Mouse (Mus musculus): Measurements from ENCODE around the gene Olfr1261.

Olfr1261 gene

GRCm38 (mm10) chr2:89990921-89991320, at the start of gene Olfr1261:
Gene Olfr1261, plus strand, starts transcription at chr2:89991221.
- in situ Hi-C loops (cut with MseI, MboI), result no loop called here

- in situ Hi-C loops (cut with MseI, MboI), result no loop called here
These were observed 42.5 kb upstream of the Olfr1261 start, which contains the start of gene Olfr1259 for GRCm38 (mm10) chr2:89948564-89948963. Gene Olfr1259, minus strand, starts transcription at chr2:89948664.

GRCm38 (mm10) chr2:89974184-89974583, 16.8 kb upstream of the Olfr1261 start, which contains the start of gene Olfr1260:
Gene Olfr1260, plus strand, starts transcription at chr2:89974340.
- in situ Hi-C loops (cut with MseI, MboI), result no loop called here

- in situ Hi-C loops (cut with MseI, MboI), result no loop called here
These were observed 13.3 kb upstream of the Olfr1261 start for GRCm38 (mm10) chr2:89977709-89978108.

GRCm38 (mm10) chr2:89999845-90000244, 8.8 kb downstream of the Olfr1261 start, which contains the start of gene Olfr1262:
Gene Olfr1262, plus strand, starts transcription at chr2:90000145.
- in situ Hi-C loops (cut with MseI, MboI), result no loop called here

- in situ Hi-C loops (cut with MseI, MboI), result no loop called here
These were observed 20.8 kb downstream of the Olfr1261 start, which contains the start of gene Olfr1263 for GRCm38 (mm10) chr2:90011831-90012230. Gene Olfr1263, plus strand, starts transcription at chr2:90012131.

- in situ Hi-C loops (cut with MseI, MboI), result no loop called here
These were observed 34.5 kb downstream of the Olfr1261 start, which contains the start of gene Olfr1264 for GRCm38 (mm10) chr2:90025477-90025876. Gene Olfr1264, minus strand, starts transcription at chr2:90025577.

GRCm38 (mm10) chr2:90035037-90035436, 44.0 kb downstream of the Olfr1261 start, which contains the start of gene Olfr1265:
Gene Olfr1265, plus strand, starts transcription at chr2:90035337.
- in situ Hi-C loops (cut with MseI, MboI), result no loop called here

Data from mouse trophoblast stem cell (cell line).